Mouse (Mus musculus): ENCODE measurements at regions not wholly inside any gene's neighbourhood (a gene's known extent, or its start where the extent isn't known, plus 50 kb on each side); places are given as distances from the start of the nearest gene placed in this dataset.
A peak's percentile ranks its signal among the peaks of the same experiment; 100 is the strongest.

DNA sequence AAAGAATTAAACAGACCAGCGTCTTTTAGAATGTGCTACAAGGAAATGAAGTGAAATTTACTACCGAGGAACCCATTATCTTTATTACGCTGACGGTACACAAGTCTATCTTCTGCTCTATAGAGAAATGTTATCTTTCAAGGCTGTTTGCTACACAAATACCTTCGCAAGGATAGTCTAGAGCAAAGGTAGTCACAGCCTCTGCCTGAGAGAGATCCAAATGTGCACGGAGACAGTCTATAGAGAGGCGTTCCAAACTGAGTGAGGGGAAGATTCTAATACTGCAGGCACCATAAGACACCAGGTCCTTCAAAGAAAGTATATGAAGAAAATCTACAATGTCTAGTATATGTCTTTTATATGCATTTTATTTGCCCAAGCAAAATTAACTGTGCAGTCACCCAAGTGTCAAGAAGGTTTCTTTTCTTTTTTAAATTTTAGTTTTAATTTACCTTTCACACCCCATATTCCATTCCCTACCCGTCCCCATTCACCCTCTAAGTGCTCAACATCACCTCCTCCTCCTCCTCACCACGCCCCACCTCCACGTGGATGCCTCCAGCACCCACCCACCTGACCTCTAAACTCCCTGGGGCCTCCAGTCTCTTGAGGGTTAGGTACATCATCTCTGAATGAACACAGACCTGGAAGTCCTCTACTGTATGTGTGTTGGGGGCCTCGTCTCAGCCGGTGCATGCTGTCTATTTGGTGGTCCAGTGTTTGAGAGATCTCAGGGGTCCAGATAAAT is 99.7 kb upstream of the Pde3a start:
- no peak for DNase-seq

DNA sequence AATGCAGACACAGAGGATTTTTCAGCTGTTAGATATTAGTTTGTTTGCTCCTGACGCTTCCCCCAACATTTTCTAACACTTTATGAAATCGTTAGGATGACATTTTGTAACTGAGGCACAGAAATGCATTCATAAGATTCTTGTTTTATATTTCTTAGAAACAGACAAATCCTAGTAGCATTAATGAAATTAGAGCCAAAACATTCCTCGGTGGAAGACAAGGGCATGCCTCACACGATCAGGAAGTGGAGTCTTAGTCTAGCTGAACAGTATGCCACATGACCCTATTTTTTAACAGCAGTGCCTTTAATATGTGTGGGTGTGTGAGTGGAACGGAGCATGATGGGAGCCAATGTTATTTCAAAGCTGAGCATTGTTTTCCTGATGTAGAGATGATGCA is 89.7 kb upstream of the Pde3a start:
- no peak for DNase-seq

DNA sequence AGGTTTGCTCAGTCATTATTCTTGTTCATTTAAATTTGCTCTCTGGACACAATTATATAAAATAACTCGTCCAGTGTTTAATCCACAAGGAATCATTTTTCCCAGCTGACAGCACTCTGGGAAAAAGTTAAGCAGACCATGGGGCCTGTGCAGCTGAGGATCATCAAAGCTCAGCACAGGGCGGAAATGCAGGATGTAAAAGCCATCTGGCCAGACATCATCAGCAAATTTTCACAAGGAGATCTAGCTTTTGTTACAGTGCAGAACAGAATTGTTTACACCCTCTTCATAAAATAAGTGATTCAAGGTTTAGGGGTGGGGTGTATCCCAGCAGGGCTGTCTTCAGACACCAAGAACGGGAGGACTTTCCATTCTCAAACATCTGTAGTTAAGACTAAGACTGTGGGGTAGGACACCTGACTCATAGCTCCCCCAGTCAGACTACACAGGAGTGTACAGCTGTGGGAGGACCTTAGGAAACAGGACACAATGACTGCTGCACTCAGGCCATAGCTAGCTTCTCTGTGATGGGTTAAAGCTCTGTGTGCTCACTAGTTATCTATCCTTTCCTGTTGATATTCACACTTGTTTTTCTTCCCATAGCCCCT is 87.3 kb upstream of the Pde3a start:
- DNase-seq = no peak

DNA sequence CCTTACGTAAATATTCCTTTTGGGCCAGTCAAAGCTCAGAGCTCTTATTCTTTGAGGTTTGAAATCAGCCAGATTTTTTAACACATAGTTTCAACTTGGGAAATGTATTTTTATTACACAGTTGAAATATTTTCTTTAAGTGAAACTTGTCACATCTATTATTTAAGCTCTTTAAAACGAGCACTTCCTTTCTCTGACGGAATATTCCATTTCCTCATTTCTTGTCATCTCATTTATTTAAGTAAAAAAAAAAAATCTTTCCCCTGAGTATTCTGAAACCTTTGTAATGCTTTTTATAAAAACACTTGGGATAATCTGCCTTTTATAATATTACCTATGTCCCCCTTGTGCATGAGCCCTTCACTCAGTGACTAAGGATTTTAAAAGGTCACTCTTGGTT is 81.8 kb upstream of the Pde3a start:
- no peak for DNase-seq

DNA sequence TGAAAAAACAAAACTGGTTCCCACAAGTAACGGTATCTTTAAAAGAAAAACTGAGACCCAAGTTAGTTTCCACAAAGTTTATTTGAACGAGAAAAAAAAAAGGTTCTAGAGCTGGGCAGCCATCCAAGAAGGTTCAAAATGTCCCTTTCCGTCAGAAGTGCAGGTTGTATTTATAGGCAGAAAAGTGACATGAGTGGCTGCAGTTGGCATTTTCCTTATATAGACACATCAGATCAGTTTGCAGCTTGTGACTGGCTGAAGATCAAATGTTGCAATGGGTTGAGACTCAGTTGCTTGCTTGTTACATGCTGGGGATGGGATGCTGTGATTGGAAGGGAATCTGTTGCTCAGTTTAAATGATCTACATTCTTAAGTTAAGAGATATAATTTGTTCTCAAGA is 80.7 kb upstream of the Pde3a start:
- no peak for DNase-seq

DNA sequence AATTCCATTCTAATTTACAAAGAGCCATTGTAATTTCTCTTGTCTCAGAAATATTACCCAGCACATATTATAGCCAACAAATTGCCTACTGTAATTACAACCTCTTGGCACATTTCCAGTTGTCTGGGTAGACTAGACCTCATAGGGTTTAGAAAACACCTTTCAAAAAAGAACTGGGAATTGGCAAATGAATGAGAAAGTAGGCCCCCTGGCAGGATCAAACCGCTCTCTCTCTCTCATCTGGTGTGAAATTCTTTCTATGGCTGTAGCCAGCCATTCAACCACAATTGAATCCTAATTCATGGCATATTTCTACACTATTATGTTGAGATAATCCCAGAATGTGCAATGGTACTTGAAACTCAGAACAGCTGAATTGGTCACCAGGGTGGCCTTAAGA is 65.3 kb upstream of the Pde3a start:
- DNase-seq = peak; percentile 75

DNA sequence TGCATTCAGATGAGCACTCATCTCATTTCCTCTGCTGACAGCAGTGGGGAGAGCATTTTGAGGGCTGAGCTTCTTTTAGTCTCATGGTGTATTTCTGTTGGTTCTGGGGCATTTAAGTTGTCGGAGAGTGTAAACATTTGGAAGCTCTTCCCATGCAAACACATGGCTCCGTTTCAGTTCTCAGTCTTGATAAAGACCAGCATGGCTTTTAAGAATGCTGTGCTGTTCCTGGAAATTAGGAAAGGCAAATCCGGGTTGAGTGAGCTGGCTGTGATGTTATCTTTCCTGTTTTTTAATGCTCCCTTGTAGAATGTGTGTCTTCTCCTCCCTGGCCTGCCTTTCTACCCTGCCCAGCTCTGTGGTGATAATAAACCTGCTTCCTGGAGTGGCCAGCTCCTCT is 61.0 kb upstream of the Pde3a start:
- DNase-seq = no peak

DNA sequence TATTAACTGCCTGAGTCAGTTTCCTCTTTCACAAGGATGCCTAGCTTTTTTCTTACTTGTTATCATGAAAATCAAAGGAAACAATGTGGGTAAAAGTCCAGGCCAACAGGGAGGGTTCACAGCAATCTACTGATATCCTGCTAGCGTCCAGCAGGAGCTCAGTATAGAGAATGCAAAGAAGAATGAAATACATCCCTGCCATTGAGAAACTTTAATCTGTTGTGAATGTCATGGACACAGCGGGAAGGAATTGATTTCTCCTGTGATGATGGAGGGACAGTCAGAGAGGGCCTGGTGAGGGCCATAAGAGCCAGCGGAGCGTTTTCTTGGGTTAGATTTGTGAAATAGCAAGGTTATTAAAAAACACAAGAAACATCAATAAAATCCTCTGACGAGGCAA is 60.0 kb upstream of the Pde3a start:
- DNase-seq = no peak

DNA sequence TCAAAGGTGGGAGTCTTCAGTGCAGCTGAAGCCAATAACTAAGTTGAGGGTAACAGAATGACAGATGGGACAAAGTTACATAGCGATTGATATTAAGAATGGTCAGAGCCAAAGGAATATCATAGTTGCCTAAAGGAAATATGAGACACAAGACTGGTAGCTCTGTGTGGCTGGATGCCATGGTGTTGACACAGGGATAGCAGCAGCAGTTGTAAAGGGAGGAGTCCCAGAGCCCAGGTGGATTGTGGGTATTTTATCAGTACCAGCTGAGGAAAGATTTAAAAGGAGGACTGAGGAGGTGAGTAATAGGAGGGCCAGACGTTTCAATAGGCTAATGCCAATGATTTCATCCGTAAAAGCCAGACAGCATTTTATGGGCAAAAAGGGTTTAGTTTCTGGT is 59.4 kb upstream of the Pde3a start:
- DNase-seq = no peak

DNA sequence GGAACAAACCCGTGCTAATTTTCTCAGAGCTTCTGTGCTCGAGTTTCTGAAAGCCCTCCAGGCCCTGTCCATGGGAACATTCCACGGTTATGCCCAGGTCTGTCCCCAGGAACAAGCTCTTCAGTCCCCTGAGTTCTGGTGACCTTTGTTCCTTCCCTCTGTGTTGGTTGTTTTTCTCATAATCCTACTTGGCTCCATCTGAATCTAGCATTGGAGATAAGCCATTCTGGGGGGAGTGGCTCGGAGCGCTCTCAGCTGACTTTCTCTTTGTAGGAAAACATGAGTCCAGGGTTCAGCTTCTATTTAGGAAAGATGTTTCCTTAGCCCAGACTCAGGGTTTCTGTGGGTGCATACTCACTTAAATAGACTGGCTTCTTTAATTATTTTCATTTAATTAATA is 58.7 kb upstream of the Pde3a start:
- no peak for DNase-seq

DNA sequence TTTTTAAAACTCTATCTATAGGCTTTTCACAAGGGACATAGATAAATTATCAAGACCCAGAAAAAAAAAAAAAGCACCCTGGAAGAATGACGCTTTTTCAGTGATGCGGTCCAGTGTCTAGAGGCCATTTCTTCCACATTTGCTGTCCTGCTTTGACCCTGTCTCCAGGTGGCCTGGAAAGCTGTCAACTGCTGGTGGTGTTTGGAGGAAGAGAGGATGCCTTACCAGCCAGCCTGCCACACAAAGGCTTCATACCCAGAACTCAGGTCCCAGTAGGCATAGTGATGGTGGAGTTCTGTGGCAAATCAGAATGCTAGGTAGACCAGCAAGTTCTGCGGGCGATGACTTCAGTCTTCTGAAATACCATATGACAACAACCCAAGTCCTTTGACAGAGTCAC is 51.6 kb upstream of the Pde3a start:
- DNase-seq = no peak

Measured in retina, postnatal 1 day (tissue).